Mouse (Mus musculus): Measurements from ENCODE around the gene Anks4b.
A peak's percentile ranks its signal among the peaks of the same experiment; 100 is the strongest.

DNA sequence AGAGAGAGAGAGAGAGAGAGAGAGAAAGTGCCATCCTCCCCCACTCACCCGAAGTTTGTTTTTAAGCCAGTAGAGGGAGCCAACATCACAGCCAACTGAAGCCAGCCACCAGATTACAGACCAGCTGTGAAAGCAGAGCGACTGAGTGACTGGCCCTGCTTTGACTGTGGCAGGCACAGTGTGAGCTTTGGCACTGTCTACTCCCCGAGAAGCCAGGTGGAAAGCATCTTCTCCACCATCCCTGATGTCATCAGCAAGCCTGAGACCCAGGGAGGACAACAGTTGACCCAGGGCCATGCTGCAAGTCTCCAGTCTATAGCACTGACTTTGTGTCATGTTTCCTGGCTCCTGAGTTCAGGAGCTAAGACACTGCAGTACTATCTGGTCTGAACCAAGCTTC, 48.8 kb upstream of the Anks4b start:
- TF ChIP-seq CTCF (IDR thresholded peaks at IDR 0.05; ENCODE audit: low read depth, low read length) (peak; percentile 39; the same call in 1 of the 2 replicates), POLR2A (IDR thresholded peaks at IDR 0.05; ENCODE audit: borderline replicate concordance, low read depth, low read length) (no peak)
